Mouse (Mus musculus) testis, adult 2 months (tissue): Measurements from ENCODE around the gene Bsx. TPM values are rescaled to one million over a fixed set of nuclear protein-coding genes. Genes with fewer than 3 reads are reported as not detected.

Experiments
- H3K27ac ChIP-seq: fragments of 200-500 bp; 2 replicates; pipeline ENCODE4 v1.5.1; 2012; ENCODE audit warnings: low read depth, low read length; ENCODE audit not compliant: control insufficient read depth, insufficient read depth
- H3K27me3 ChIP-seq: fragments of 200-500 bp; 2 replicates; pipeline ENCODE4 v1.6.1; 2012; ENCODE audit warnings: mild to moderate bottlenecking, low read length, moderate library complexity; ENCODE audit not compliant: control insufficient read depth, insufficient read depth
- H3K36me3 ChIP-seq: fragments of 200-500 bp; 2 replicates; pipeline ENCODE4 v1.6.1; 2012; ENCODE audit warnings: mild to moderate bottlenecking, low read length; ENCODE audit not compliant: control insufficient read depth, insufficient read depth
- H3K4me1 ChIP-seq: fragments of 200-500 bp; 2 replicates; pipeline ENCODE4 v1.6.1; 2012; ENCODE audit warnings: low read length; ENCODE audit not compliant: control insufficient read depth, insufficient read depth
- H3K4me3 ChIP-seq: fragments of 200-500 bp; 2 replicates; pipeline ENCODE4 v1.5.1; 2012; ENCODE audit warnings: low read depth, mild to moderate bottlenecking, low read length, moderate library complexity, mixed read lengths; ENCODE audit not compliant: control insufficient read depth
- CTCF ChIP-seq: fragments of 200-500 bp; IDR thresholded peaks from 2 replicates; pipeline ENCODE4 v1.5.1; 2012; ENCODE audit warnings: low read depth, mild to moderate bottlenecking, inconsistent platforms, low read length, moderate library complexity; ENCODE audit not compliant: control insufficient read depth, insufficient read depth, insufficient replicate concordance
- POLR2A ChIP-seq: fragments of 200-500 bp; IDR thresholded peaks from 2 replicates; pipeline ENCODE4 v1.6.1; 2012; ENCODE audit warnings: low read depth, mild to moderate bottlenecking, inconsistent platforms, low read length, moderate library complexity; ENCODE audit not compliant: control insufficient read depth
- polyA plus RNA-seq: library from polyadenylated mRNA; depleted of rRNA; stranded (reverse); fragments of >200 nt; gene quantifications from 2 replicates; pipeline ENCODE4 v1.2.3, GENCODE M21; 2012

Gene Bsx
- polyA plus RNA-seq, 1 experiment, result 0.02 TPM

GRCm38 (mm10) chr9:40858461-40859160 lies 15.3 kb upstream of the Bsx start:
- Histone ChIP-seq H3K27me3 (no peaks in the 10 kb centered on the region), H3K4me1 (peaks cover 3% of the 10 kb centered on the region), H3K27ac (no peak overlapping the region), H3K4me3 (peak overlapping the region; percentile 49), H3K36me3 (no peaks in the 10 kb centered on the region)
- TF ChIP-seq CTCF, result no peak
- no peak for TF ChIP-seq POLR2A

DNA sequence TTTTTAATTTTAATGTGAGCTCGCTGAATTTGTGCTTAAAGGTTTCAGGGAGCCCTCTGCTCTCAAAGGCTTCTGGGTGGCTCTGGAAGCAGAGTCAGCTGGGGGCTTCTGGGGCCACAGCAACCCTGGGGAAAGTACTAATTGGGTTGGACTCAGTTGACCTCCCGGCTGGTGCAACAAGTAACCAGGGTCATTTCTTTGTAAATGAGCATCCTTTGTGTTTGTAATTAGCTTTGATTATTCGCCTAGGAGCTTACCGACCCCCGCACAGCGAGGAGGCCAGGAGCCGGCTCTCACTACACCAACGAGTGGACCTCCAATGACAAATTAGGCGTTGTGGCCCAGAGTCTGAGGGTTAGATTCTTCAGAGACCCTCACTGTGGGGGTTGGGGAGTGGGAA lies 14.7 kb upstream of the Bsx start:
- TF ChIP-seq CTCF (no peak), POLR2A (no peak)
- no peaks in the 10 kb centered on the region for H3K27me3 ChIP-seq
- H3K27ac ChIP-seq, result no peak overlapping the region
- no peaks in the 10 kb centered on the region for H3K36me3 ChIP-seq
- peaks cover 3% of the 10 kb centered on the region for H3K4me1 ChIP-seq
- H3K4me3 ChIP-seq, result no peak overlapping the region

DNA sequence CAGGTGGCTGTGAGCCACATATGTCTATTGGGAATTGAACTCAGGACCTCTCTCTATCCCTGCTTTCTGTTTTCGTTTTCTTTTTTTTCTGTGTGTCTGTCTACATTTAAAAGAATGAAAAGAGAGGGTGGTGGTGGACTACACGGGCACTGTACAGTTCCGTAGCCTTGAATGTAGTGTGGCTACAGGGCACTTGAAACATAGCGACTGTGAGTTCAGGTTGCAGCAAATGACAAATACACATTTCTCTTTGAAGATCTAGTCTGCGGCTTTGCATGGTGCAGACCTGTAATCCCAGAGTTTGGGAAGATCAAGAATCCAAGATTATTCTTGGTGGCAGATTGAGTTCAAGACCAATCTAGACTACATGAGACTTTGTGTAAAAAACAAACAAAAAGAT lies 3.6 kb upstream of the Bsx start:
- H3K27me3 ChIP-seq, result peaks cover 2% of the 10 kb centered on the region; the same call in 1 of the 2 replicates
- H3K27ac ChIP-seq, result no peak overlapping the region
- H3K4me3 ChIP-seq, result no peak overlapping the region
- TF ChIP-seq CTCF (no peak), POLR2A (no peak)
- peaks cover 2% of the 10 kb centered on the region; the same call in 1 of the 2 replicates for H3K4me1 ChIP-seq
- no peaks in the 10 kb centered on the region for H3K36me3 ChIP-seq

GRCm38 (mm10) chr9:40871369-40872155 lies 2.4 kb upstream of the Bsx start:
- H3K27me3 ChIP-seq, result peaks cover 2% of the 10 kb centered on the region; the same call in 1 of the 2 replicates
- peak overlapping the region; percentile 27 for H3K4me3 ChIP-seq
- H3K36me3 ChIP-seq, result no peaks in the 10 kb centered on the region
- no peak for TF ChIP-seq POLR2A
- no peak for TF ChIP-seq CTCF
- H3K4me1 ChIP-seq, result peaks cover 2% of the 10 kb centered on the region; the same call in 1 of the 2 replicates
- no peak overlapping the region for H3K27ac ChIP-seq

GRCm38 (mm10) chr9:40872156-40872478 lies 1.8 kb upstream of the Bsx start:
- TF ChIP-seq CTCF, result peak; percentile 31; the same call in 1 of the 2 replicates
- TF ChIP-seq POLR2A, result no peak
- no peaks in the 10 kb centered on the region for H3K36me3 ChIP-seq
- peaks cover 2% of the 10 kb centered on the region; the same call in 1 of the 2 replicates for H3K4me1 ChIP-seq
- peaks cover 2% of the 10 kb centered on the region; the same call in 1 of the 2 replicates for H3K27me3 ChIP-seq
- peak overlapping the region; percentile 27 for H3K4me3 ChIP-seq
- no peak overlapping the region for H3K27ac ChIP-seq

- TF ChIP-seq POLR2A (no peak), CTCF (no peak)
- Histone ChIP-seq H3K4me1 (peaks cover 9% of the 10 kb centered on the region), H3K27ac (no peak overlapping the region), H3K27me3 (peaks cover 7% of the 10 kb centered on the region), H3K36me3 (no peaks in the 10 kb centered on the region), H3K4me3 (no peak overlapping the region)
Measured at GRCm38 (mm10) chr9:40874961-40875360, 1.0 kb downstream of the Bsx start.

GRCm38 (mm10) chr9:40875431-40875830 lies 1.5 kb downstream of the Bsx start:
- TF ChIP-seq CTCF, result no peak
- TF ChIP-seq POLR2A, result no peak

More at GRCm38 (mm10) chr9:40875431-40875830, 1.5 kb downstream of the Bsx start:
- Histone ChIP-seq H3K36me3 (no peaks in the 10 kb centered on the region), H3K4me3 (no peak overlapping the region), H3K27me3 (peaks cover 7% of the 10 kb centered on the region), H3K4me1 (peaks cover 9% of the 10 kb centered on the region), H3K27ac (no peak overlapping the region)
